Mouse (Mus musculus) spleen, adult 2 months (tissue): ENCODE data around the gene Mrgprg.

Experiments used
- CTCF ChIP-seq: fragments of 200-500 bp; IDR thresholded peaks from 2 replicates; pipeline ENCODE4 v1.5.1; 2011; ENCODE audit warnings: mild to moderate bottlenecking, inconsistent platforms; ENCODE audit not compliant: insufficient read depth, insufficient read length, insufficient replicate concordance; ENCODE audit errors: extremely low read depth
- POLR2A ChIP-seq: fragments of 200-500 bp; IDR thresholded peaks from 2 replicates; pipeline ENCODE4 v1.6.1; 2011; ENCODE audit warnings: low read depth, low read length, inconsistent platforms

DNA sequence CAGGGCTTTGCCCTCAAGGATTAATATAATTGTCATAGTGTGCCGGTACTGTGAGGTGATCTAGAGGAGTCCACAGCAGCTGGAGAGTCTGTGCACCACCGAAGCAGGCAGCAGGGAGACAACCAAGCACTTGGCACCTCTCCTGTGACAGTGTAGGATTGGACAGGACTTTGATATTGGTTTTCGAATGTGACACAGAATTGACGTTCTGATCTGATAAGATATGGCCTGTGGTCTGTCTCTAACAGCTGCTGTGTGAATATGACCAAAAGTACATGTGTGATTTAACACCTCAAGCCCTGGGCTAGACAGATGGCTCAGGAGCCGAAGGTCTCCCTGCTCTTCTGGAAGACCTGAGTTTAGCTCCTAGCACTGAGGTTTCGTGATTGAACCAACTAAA is 1.5 kb upstream of the Mrgprg start:
- no peak for TF ChIP-seq CTCF
- TF ChIP-seq POLR2A = no peak
